Mouse (Mus musculus) forebrain, postnatal 0 days (tissue): ENCODE measurements around the gene Nfic. TPM values are rescaled to one million over a fixed set of nuclear protein-coding genes. Genes with fewer than 3 reads are reported as not detected.

Experiments used
- ATAC-seq: fragments of 200-750 bp; cut with Nextera tagmentation; 2 replicates; pipeline ENCODE4 v1.8.0; 2017; ENCODE audit warnings: mild to moderate bottlenecking, moderate library complexity
- DNase-seq: peaks from one replicate; pipeline ENCODE4 v3.0.0-alpha.2; 2015
- H3K27ac ChIP-seq: fragments of 300-500 bp; sonication (generic); 2 replicates; pipeline ENCODE4 v1.5.1; 2014; ENCODE audit warnings: low read depth, mild to moderate bottlenecking, antibody characterized with exemption, low read length, moderate library complexity, mixed read lengths
- H3K27me3 ChIP-seq: fragments of 300-500 bp; sonication (generic); 2 replicates; pipeline ENCODE4 v1.6.1; 2014; ENCODE audit warnings: mild to moderate bottlenecking, low read length, mixed read lengths; ENCODE audit not compliant: insufficient read depth
- H3K36me3 ChIP-seq: fragments of 300-500 bp; sonication (generic); 2 replicates; pipeline ENCODE4 v1.6.1; 2014; ENCODE audit warnings: mild to moderate bottlenecking, moderate library complexity; ENCODE audit not compliant: insufficient read depth
- H3K4me1 ChIP-seq: fragments of 300-500 bp; sonication (generic); 2 replicates; pipeline ENCODE4 v1.6.1; 2014; ENCODE audit warnings: antibody characterized with exemption; ENCODE audit not compliant: insufficient read depth
- H3K4me2 ChIP-seq: fragments of 300-500 bp; sonication (generic); 2 replicates; pipeline ENCODE4 v1.6.1; 2014; ENCODE audit warnings: low read depth, mild to moderate bottlenecking, moderate library complexity
- H3K4me3 ChIP-seq: fragments of 300-500 bp; sonication (generic); 2 replicates; pipeline ENCODE4 v1.5.1; 2014; ENCODE audit warnings: low read depth, low read length, mixed read lengths
- H3K9ac ChIP-seq: fragments of 300-500 bp; sonication (generic); 2 replicates; pipeline ENCODE4 v1.6.1; 2014; ENCODE audit warnings: mild to moderate bottlenecking
- H3K9me3 ChIP-seq: fragments of 300-500 bp; sonication (generic); 2 replicates; pipeline ENCODE4 v1.6.1; 2016; ENCODE audit warnings: low read length
- CTCF ChIP-seq: sonication (generic); IDR thresholded peaks from 2 replicates; pipeline ENCODE4 v1.5.1; 2016; ENCODE audit warnings: antibody characterized with exemption, control low read depth, low read depth
- WGBS: fragments of 180-500 bp; shearing (Covaris S2); extraction: QIAGEN DNeasy Blood & Tissue Kit; methylation state at CpG from one replicate; pipeline ENCODE4 v1.1.7; 2014; 5-methylcytosine and 5-hydroxymethylcytosine counted together
- polyA plus RNA-seq: library from polyadenylated mRNA; unstranded; fragments of >200 nt; fragmentation: Nextera tagmentation; extraction: Ambion mirVana; gene quantifications from 2 replicates; pipeline ENCODE4 v1.2.1, GENCODE M21; 2015
- total RNA-seq: library from RNA; depleted of rRNA; stranded (reverse); fragments of >200 nt; gene quantifications from 2 replicates; pipeline ENCODE4 v1.2.3, GENCODE M21; 2014

Nfic gene
- total and polyA plus RNA-seq, 2 experiments from 2014 or later = 14.5 to 23.1 TPM

- DNase-seq = no peak
- no peaks in the 10 kb centered on the region for H3K27me3 ChIP-seq
- no peak overlapping the region for H3K9ac ChIP-seq
- TF ChIP-seq CTCF = no peak
- H3K4me3 ChIP-seq = no peak overlapping the region
- H3K4me2 ChIP-seq = no peak overlapping the region
- peaks cover 9% of the 10 kb centered on the region for H3K4me1 ChIP-seq
- WGBS = 27% methylated on average over 9 of the region's 9 CpGs
- no peaks in the 10 kb centered on the region for H3K9me3 ChIP-seq
- H3K36me3 ChIP-seq = peaks cover 41% of the 10 kb centered on the region
- H3K27ac ChIP-seq = no peak overlapping the region
- no peak for ATAC-seq
Observed at GRCm38 (mm10) chr10:81404082-81404481, 51.4 kb downstream of the Nfic start.

GRCm38 (mm10) chr10:81403511-81403910, 51.9 kb downstream of the Nfic start:
- WGBS = 62% methylated on average over 10 of the region's 10 CpGs
- ATAC-seq (no peak), DNase-seq (no peak)
- Histone ChIP-seq H3K4me2 (no peak overlapping the region), H3K27ac (no peak overlapping the region), H3K4me1 (peaks cover 9% of the 10 kb centered on the region), H3K4me3 (no peak overlapping the region), H3K9ac (no peak overlapping the region), H3K27me3 (no peaks in the 10 kb centered on the region), H3K36me3 (peaks cover 41% of the 10 kb centered on the region), H3K9me3 (no peaks in the 10 kb centered on the region)
- TF ChIP-seq CTCF = no peak

DNA sequence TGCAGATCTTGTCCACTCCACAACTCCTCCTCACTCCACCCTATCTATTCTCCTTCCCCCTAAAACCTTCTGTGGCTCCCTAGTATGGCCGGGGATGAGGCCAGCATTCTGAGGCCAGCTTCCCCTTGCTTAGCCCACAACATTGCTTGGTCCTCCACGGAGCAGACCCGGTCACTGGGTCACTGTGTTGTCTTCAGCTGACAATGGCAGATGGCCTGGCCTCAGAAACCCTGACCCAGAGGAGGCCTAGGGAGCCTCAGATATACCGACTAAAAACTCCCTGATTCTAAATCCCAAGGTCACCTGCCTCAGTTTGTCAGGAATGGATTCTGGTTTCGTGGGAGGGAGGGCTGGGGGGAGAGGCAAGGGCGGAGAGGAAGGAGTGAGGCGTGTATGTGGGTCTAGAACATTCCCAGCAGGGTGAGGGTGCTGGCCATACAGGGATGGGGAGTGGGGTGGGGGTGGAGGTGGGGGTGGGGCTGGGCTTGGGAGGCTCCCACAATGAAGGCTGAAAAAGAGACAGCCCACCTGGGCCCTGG, 53.1 kb downstream of the Nfic start:
- Histone ChIP-seq H3K27ac (peak overlapping the region; percentile 70), H3K4me3 (no peak overlapping the region), H3K36me3 (peaks cover 30% of the 10 kb centered on the region), H3K9ac (0 out of 2 replicates have a peak overlapping the region, but pooled peaks have one; percentile 18), H3K27me3 (no peaks in the 10 kb centered on the region), H3K4me1 (peaks cover 9% of the 10 kb centered on the region), H3K9me3 (no peaks in the 10 kb centered on the region), H3K4me2 (0 out of 2 replicates have a peak overlapping the region, but pooled peaks have one; percentile 5)
- TF ChIP-seq CTCF = no peak
- WGBS = 23% methylated on average over 7 of the region's 7 CpGs
- ATAC-seq (no peak), DNase-seq (no peak)

DNA sequence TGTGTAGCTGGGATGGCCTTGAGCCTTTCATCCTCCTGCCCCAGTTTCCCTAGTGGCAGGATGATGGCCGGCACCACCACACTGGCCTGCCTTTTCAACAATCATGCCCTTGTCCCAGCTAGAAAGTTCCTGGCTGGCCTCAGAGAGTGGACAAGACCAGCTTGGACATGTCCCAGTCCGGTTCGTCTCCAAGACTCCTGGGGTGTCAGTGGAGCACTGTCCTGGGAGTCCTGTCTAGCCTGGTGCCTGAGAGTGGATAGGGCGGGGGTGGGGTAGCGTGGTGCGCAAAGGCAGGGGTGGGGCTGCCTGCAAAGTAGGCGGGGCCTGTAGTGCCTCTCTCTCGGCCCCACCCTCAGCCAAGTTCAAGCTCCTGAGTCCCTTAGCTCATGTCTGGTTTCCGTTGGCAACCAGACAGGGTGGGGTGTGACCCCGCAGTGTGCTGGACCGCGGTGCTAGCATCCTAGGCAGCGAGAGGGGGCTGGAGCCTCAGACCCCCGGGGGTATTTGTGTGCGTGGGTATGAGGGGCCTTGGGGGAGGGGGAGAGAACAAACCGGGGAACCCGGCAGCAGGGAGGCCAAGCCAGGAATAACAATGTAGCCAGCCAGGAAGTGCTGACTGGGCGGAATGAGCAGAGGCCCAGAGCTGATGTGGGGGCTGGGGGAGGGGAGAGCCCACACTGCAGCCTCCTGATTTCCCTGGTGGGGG, 53.8 kb downstream of the Nfic start:
- H3K9me3 ChIP-seq = no peaks in the 10 kb centered on the region
- 8% methylated on average over 18 of the region's 18 CpGs for WGBS
- DNase-seq (peak; percentile 63), ATAC-seq (peak; percentile 62)
- H3K36me3 ChIP-seq = peaks cover 25% of the 10 kb centered on the region
- 0 out of 2 replicates have a peak overlapping the region, but pooled peaks have one; percentile 5 for H3K4me2 ChIP-seq
- no peaks in the 10 kb centered on the region for H3K27me3 ChIP-seq
- H3K4me1 ChIP-seq = peaks cover 9% of the 10 kb centered on the region
- H3K9ac ChIP-seq = 0 out of 2 replicates have a peak overlapping the region, but pooled peaks have one; percentile 18
- no peak overlapping the region for H3K4me3 ChIP-seq
- TF ChIP-seq CTCF = no peak
- H3K27ac ChIP-seq = peak overlapping the region; percentile 70

GRCm38 (mm10) chr10:81401205-81401520, 54.3 kb downstream of the Nfic start:
- H3K27ac ChIP-seq = peak overlapping the region; percentile 70
- peak; percentile 60 for ATAC-seq
- H3K4me3 ChIP-seq = peak overlapping the region; percentile 20
- no peaks in the 10 kb centered on the region for H3K27me3 ChIP-seq
- WGBS = 34% methylated on average over 10 of the region's 10 CpGs
- H3K4me1 ChIP-seq = peaks cover 9% of the 10 kb centered on the region
- no peak for TF ChIP-seq CTCF
- no peak overlapping the region for H3K9ac ChIP-seq
- H3K36me3 ChIP-seq = peaks cover 20% of the 10 kb centered on the region
- H3K4me2 ChIP-seq = peak overlapping the region; percentile 44; the same call in 1 of the 2 replicates
- DNase-seq = peak; percentile 68
- no peaks in the 10 kb centered on the region for H3K9me3 ChIP-seq

GRCm38 (mm10) chr10:81400371-81401204, 54.8 kb downstream of the Nfic start:
- no peak for ATAC-seq
- H3K4me3 ChIP-seq = peak overlapping the region; percentile 20
- WGBS = 50% methylated on average over 22 of the region's 22 CpGs
- peaks cover 9% of the 10 kb centered on the region for H3K4me1 ChIP-seq
- H3K4me2 ChIP-seq = peak overlapping the region; percentile 44
- peaks cover 15% of the 10 kb centered on the region for H3K36me3 ChIP-seq
- no peak for DNase-seq
- no peaks in the 10 kb centered on the region for H3K27me3 ChIP-seq
- no peaks in the 10 kb centered on the region for H3K9me3 ChIP-seq
- H3K9ac ChIP-seq = peak overlapping the region; percentile 40
- peak overlapping the region; percentile 70 for H3K27ac ChIP-seq
- TF ChIP-seq CTCF = no peak
